Mouse (Mus musculus) forebrain, embryonic 11.5 days (tissue): ENCODE results near the gene Plekhb2. TPM values are rescaled to one million over a fixed set of nuclear protein-coding genes. Genes with fewer than 3 reads are reported as not detected.

ENCODE experiments used
- ATAC-seq: fragments of 200-750 bp; cut with Nextera tagmentation; replicated peaks from 2 replicates; pipeline ENCODE4 v1.8.0; 2017; ENCODE audit warnings: moderate TSS enrichment; ENCODE audit not compliant: low FRiP score
- DNase-seq: peaks from one replicate; pipeline ENCODE4 v3.0.0-alpha.2; 2017; ENCODE audit warnings: low spot score
- H3K27ac ChIP-seq: fragments of 300-500 bp; sonication (generic); 2 replicates; pipeline ENCODE4 v1.5.1; 2014; ENCODE audit warnings: low read depth, low read length
- H3K27me3 ChIP-seq: fragments of 300-500 bp; sonication (generic); 2 replicates; pipeline ENCODE4 v1.6.1; 2014; ENCODE audit warnings: mild to moderate bottlenecking, low read length, mixed read lengths; ENCODE audit not compliant: control insufficient read depth, insufficient read depth
- H3K36me3 ChIP-seq: fragments of 300-500 bp; sonication (generic); 2 replicates; pipeline ENCODE4 v1.6.1; 2014; ENCODE audit warnings: mild to moderate bottlenecking, low read length, moderate library complexity, mixed read lengths; ENCODE audit not compliant: control insufficient read depth, insufficient read depth
- H3K4me1 ChIP-seq: fragments of 300-500 bp; sonication (generic); replicated peaks from 2 replicates; pipeline ENCODE4 v1.6.1; 2014; ENCODE audit warnings: low read length, mixed read lengths; ENCODE audit not compliant: control insufficient read depth, insufficient read depth
- H3K4me2 ChIP-seq: fragments of 300-500 bp; sonication (generic); 2 replicates; pipeline ENCODE4 v1.6.1; 2014; ENCODE audit warnings: low read depth, mild to moderate bottlenecking, low read length, moderate library complexity, mixed read lengths; ENCODE audit not compliant: severe bottlenecking
- H3K4me3 ChIP-seq: fragments of 300-500 bp; sonication (generic); 2 replicates; pipeline ENCODE4 v1.5.1; 2014; ENCODE audit warnings: low read depth, low read length
- H3K9ac ChIP-seq: fragments of 300-500 bp; sonication (generic); 2 replicates; pipeline ENCODE4 v1.6.1; 2014; ENCODE audit warnings: low read length
- H3K9me3 ChIP-seq: fragments of 300-500 bp; sonication (generic); 2 replicates; pipeline ENCODE4 v1.6.1; 2016; ENCODE audit warnings: low read length, mixed read lengths; ENCODE audit not compliant: control insufficient read depth
- WGBS: fragments of 180-500 bp; shearing (Covaris S2); extraction: QIAGEN DNeasy Blood & Tissue Kit; methylation state at CpG from one replicate; pipeline ENCODE4 v1.1.7; 2014; 5-methylcytosine and 5-hydroxymethylcytosine counted together
- polyA plus RNA-seq: library from polyadenylated mRNA; unstranded; fragments of >200 nt; fragmentation: Nextera tagmentation; extraction: Ambion mirVana; gene quantifications from 2 replicates; pipeline ENCODE4 v1.2.1, GENCODE M21; 2014

The Plekhb2 gene
- polyA plus RNA-seq = 50.2 and 50.3 TPM in 2 replicates

- ATAC-seq = peak; percentile 92
- Histone ChIP-seq H3K4me1 (0 out of 2 replicates have a peak, but pooled peaks cover 2% of the 10 kb centered on the region), H3K36me3 (no peaks in the 10 kb centered on the region), H3K27ac (no peak within 1 kb of the TSS), H3K9me3 (no peaks in the 10 kb centered on the region), H3K9ac (peak within 1 kb of the TSS; percentile 87), H3K4me2 (peak within 1 kb of the TSS; percentile 71), H3K27me3 (no peaks in the 10 kb centered on the region), H3K4me3 (peak within 1 kb of the TSS; percentile 65)
- WGBS = under 1% methylated on average over 34 of the region's 40 CpGs
- peak; percentile 90 for DNase-seq
Measured at GRCm38 (mm10) chr1:34849745-34850342, at the start of gene Plekhb2. Plekhb2 (plus strand) TSS chr1:34849976.

GRCm38 (mm10) chr1:34801616-34802289 is 48.0 kb upstream of the Plekhb2 start:
- ATAC-seq (peak; percentile 87), DNase-seq (peak; percentile 81)
- no peaks in the 10 kb centered on the region for H3K27me3 ChIP-seq
- no peaks in the 10 kb centered on the region for H3K36me3 ChIP-seq
- H3K27ac ChIP-seq = peak overlapping the region; percentile 19; the same call in 1 of the 2 replicates
- H3K9me3 ChIP-seq = no peaks in the 10 kb centered on the region
- peak overlapping the region; percentile 72 for H3K4me2 ChIP-seq
- no peaks in the 10 kb centered on the region; the same call in 1 of the 2 replicates for H3K4me1 ChIP-seq
- WGBS = 1% methylated on average over 45 of the region's 47 CpGs
- peak overlapping the region; percentile 53 for H3K4me3 ChIP-seq
- H3K9ac ChIP-seq = peak overlapping the region; percentile 60

- DNase-seq (no peak), ATAC-seq (0 out of 2 replicates have a peak, but pooled peaks have one; percentile 11)
- no peaks in the 10 kb centered on the region for H3K9me3 ChIP-seq
- 35% methylated on average over 7 of the region's 7 CpGs for WGBS
- peak overlapping the region; percentile 60 for H3K9ac ChIP-seq
- H3K27me3 ChIP-seq = no peaks in the 10 kb centered on the region
- H3K4me3 ChIP-seq = peak overlapping the region; percentile 53
- H3K36me3 ChIP-seq = no peaks in the 10 kb centered on the region
- no peaks in the 10 kb centered on the region; the same call in 1 of the 2 replicates for H3K4me1 ChIP-seq
- H3K4me2 ChIP-seq = peak overlapping the region; percentile 72
- H3K27ac ChIP-seq = no peak overlapping the region
Measured at GRCm38 (mm10) chr1:34802290-34802642, 47.5 kb upstream of the Plekhb2 start.

GRCm38 (mm10) chr1:34804863-34805262 is 44.9 kb upstream of the Plekhb2 start:
- H3K4me2 ChIP-seq = no peak overlapping the region
- no peaks in the 10 kb centered on the region; the same call in 1 of the 2 replicates for H3K36me3 ChIP-seq
- no peak overlapping the region for H3K9ac ChIP-seq
- no peaks in the 10 kb centered on the region for H3K27me3 ChIP-seq
- no peak overlapping the region for H3K27ac ChIP-seq
- no peak overlapping the region for H3K4me3 ChIP-seq
- WGBS = 94% methylated on average over 7 of the region's 7 CpGs
- DNase-seq (no peak), ATAC-seq (no peak)
- no peaks in the 10 kb centered on the region; the same call in 1 of the 2 replicates for H3K4me1 ChIP-seq
- no peaks in the 10 kb centered on the region for H3K9me3 ChIP-seq

GRCm38 (mm10) chr1:34805931-34806520 is 43.8 kb upstream of the Plekhb2 start:
- H3K4me2 ChIP-seq = no peak overlapping the region
- no peaks in the 10 kb centered on the region for H3K9me3 ChIP-seq
- DNase-seq = peak; percentile 56
- no peak overlapping the region for H3K9ac ChIP-seq
- H3K27me3 ChIP-seq = no peaks in the 10 kb centered on the region
- peaks cover under 1% of the 10 kb centered on the region; the same call in 1 of the 2 replicates for H3K36me3 ChIP-seq
- no peaks in the 10 kb centered on the region; the same call in 1 of the 2 replicates for H3K4me1 ChIP-seq
- WGBS = 16% methylated on average over 35 of the region's 35 CpGs
- no peak for ATAC-seq
- H3K27ac ChIP-seq = no peak overlapping the region
- no peak overlapping the region for H3K4me3 ChIP-seq

GRCm38 (mm10) chr1:34808445-34808844 is 41.3 kb upstream of the Plekhb2 start:
- 94% methylated on average over 8 of the region's 8 CpGs for WGBS

GRCm38 (mm10) chr1:34810293-34810692 is 39.5 kb upstream of the Plekhb2 start:
- Histone ChIP-seq H3K9ac (no peak overlapping the region), H3K36me3 (peaks cover 9% of the 10 kb centered on the region; the same call in 1 of the 2 replicates)
- 95% methylated on average over 11 of the region's 11 CpGs for WGBS

More at GRCm38 (mm10) chr1:34808445-34808844, 41.3 kb upstream of the Plekhb2 start:
- Histone ChIP-seq H3K9me3 (no peaks in the 10 kb centered on the region), H3K36me3 (peaks cover 9% of the 10 kb centered on the region; the same call in 1 of the 2 replicates), H3K9ac (no peak overlapping the region), H3K4me3 (no peak overlapping the region), H3K4me1 (no peaks in the 10 kb centered on the region), H3K4me2 (no peak overlapping the region), H3K27me3 (no peaks in the 10 kb centered on the region), H3K27ac (no peak overlapping the region)
- ATAC-seq (no peak), DNase-seq (no peak)

GRCm38 (mm10) chr1:34811035-34811434 is 38.7 kb upstream of the Plekhb2 start:
- H3K9ac ChIP-seq = no peak overlapping the region
- no peaks in the 10 kb centered on the region for H3K9me3 ChIP-seq
- no peak overlapping the region for H3K4me3 ChIP-seq
- no peaks in the 10 kb centered on the region for H3K4me1 ChIP-seq
- DNase-seq = no peak
- H3K4me2 ChIP-seq = no peak overlapping the region
- ATAC-seq = no peak
- H3K27ac ChIP-seq = no peak overlapping the region
- WGBS = 91% methylated on average over 6 of the region's 6 CpGs
- no peaks in the 10 kb centered on the region for H3K27me3 ChIP-seq
- H3K36me3 ChIP-seq = peaks cover 9% of the 10 kb centered on the region; the same call in 1 of the 2 replicates

More at GRCm38 (mm10) chr1:34810293-34810692, 39.5 kb upstream of the Plekhb2 start:
- Histone ChIP-seq H3K27ac (no peak overlapping the region), H3K4me2 (no peak overlapping the region), H3K4me3 (no peak overlapping the region), H3K9me3 (no peaks in the 10 kb centered on the region), H3K4me1 (no peaks in the 10 kb centered on the region), H3K27me3 (no peaks in the 10 kb centered on the region)
- ATAC-seq (no peak), DNase-seq (no peak)
